Mouse (Mus musculus) CD4-positive, CD25-positive, alpha-beta regulatory T cell (primary cell): ENCODE measurements around the gene Ktn1. TPM values are rescaled to one million over a fixed set of nuclear protein-coding genes. Genes with fewer than 3 reads are reported as not detected.

ENCODE experiments used
- polyA plus RNA-seq: library from polyadenylated mRNA; unstranded; fragments of 100-300 nt; shearing (Covaris generic); gene quantifications from one replicate; pipeline ENCODE4 v1.2.1, GENCODE M21; 2017

Gene Ktn1
- 71.8 TPM for polyA plus RNA-seq

DNA sequence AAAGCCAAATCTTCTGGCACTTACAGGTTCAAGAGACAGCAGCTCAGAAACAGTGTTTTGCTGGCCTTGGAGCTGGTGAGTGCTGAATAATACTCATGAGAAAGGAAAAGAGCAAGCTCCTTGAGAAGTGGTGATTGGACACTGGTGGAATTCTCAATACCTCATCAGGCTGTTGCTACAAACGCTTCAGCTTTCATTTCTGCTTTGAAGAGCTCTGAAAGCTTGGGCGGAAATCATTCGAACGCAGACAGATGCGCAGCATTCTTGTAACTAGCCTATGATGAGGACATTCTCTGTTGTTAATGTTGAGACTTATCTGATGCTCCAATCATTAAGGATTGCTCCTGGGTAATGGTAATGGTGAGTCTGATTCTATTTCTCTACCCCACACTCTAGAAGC, at the start of gene Ktn1:
Gene Ktn1, plus strand, starts transcription at position 231 of the 400 bp plus-strand sequence.

Other genes with a start within 250 kb of the Ktn1 start
- 11.5 TPM for gene Dlgap5, start 230.0 kb upstream of the Ktn1 start, polyA plus RNA-seq
- gene Fbxo34, start 198.0 kb upstream of the Ktn1 start, polyA plus RNA-seq: 20.9 TPM
- 15.5 TPM for gene Atg14, start 77.8 kb upstream of the Ktn1 start, polyA plus RNA-seq